Mouse (Mus musculus): ENCODE results near the gene Shpk. TPM values are rescaled to one million over a fixed set of nuclear protein-coding genes. Genes with fewer than 3 reads are reported as not detected.

Gene Shpk
- polyA plus RNA-seq, 1 experiment = 0.93 TPM

- no peak for TF ChIP-seq EP300 (IDR thresholded peaks at IDR 0.05; ENCODE audit: insufficient read depth, low read depth, low read length)
- no peak for TF ChIP-seq CTCF (IDR thresholded peaks at IDR 0.05; ENCODE audit: low read depth, low read length)
- no peak for TF ChIP-seq POLR2A (IDR thresholded peaks at IDR 0.05; ENCODE audit: insufficient read depth, low read length)
- Histone ChIP-seq H3K4me3 (ENCODE audit: low read depth, low read length) (no peak overlapping the region), H3K27me3 (ENCODE audit: control insufficient read depth, insufficient read depth, low read length, poor library complexity, severe bottlenecking) (no peaks in the 10 kb centered on the region), H3K27ac (ENCODE audit: insufficient read depth, low read length) (no peak overlapping the region), H3K9me3 (replicated peaks; ENCODE audit: control insufficient read depth, insufficient read depth, low read length, poor library complexity, severe bottlenecking) (no peaks in the 10 kb centered on the region), H3K9ac (ENCODE audit: low read depth, poor library complexity, severe bottlenecking) (no peak overlapping the region), H3K4me1 (ENCODE audit: control insufficient read depth, insufficient read depth, low read length) (no peaks in the 10 kb centered on the region), H3K36me3 (ENCODE audit: control insufficient read depth, insufficient read depth, low read length, poor library complexity, severe bottlenecking) (no peaks in the 10 kb centered on the region)
Measured at GRCm38 (mm10) chr11:73201597-73201996, 2.3 kb downstream of the Shpk start.

GRCm38 (mm10) chr11:73203895-73204294 is 4.6 kb downstream of the Shpk start:
- H3K27ac ChIP-seq (ENCODE audit: insufficient read depth, low read length) = no peak overlapping the region
- H3K9ac ChIP-seq (ENCODE audit: low read depth, poor library complexity, severe bottlenecking) = no peak overlapping the region
- H3K4me3 ChIP-seq (ENCODE audit: low read depth, low read length) = no peak overlapping the region
- H3K36me3 ChIP-seq (ENCODE audit: control insufficient read depth, insufficient read depth, low read length, poor library complexity, severe bottlenecking) = no peaks in the 10 kb centered on the region
- no peaks in the 10 kb centered on the region for H3K4me1 ChIP-seq (ENCODE audit: control insufficient read depth, insufficient read depth, low read length)
- no peaks in the 10 kb centered on the region for H3K9me3 ChIP-seq (replicated peaks; ENCODE audit: control insufficient read depth, insufficient read depth, low read length, poor library complexity, severe bottlenecking)
- no peaks in the 10 kb centered on the region for H3K27me3 ChIP-seq (ENCODE audit: control insufficient read depth, insufficient read depth, low read length, poor library complexity, severe bottlenecking)
- TF ChIP-seq POLR2A (IDR thresholded peaks at IDR 0.05; ENCODE audit: insufficient read depth, low read length) (no peak), CTCF (IDR thresholded peaks at IDR 0.05; ENCODE audit: low read depth, low read length) (no peak), EP300 (IDR thresholded peaks at IDR 0.05; ENCODE audit: insufficient read depth, low read depth, low read length) (no peak)

GRCm38 (mm10) chr11:73205194-73205593 is 5.9 kb downstream of the Shpk start:
- no peak overlapping the region for H3K27ac ChIP-seq (ENCODE audit: insufficient read depth, low read length)
- H3K4me3 ChIP-seq (ENCODE audit: low read depth, low read length) = no peak overlapping the region
- H3K9ac ChIP-seq (ENCODE audit: low read depth, poor library complexity, severe bottlenecking) = no peak overlapping the region
- H3K27me3 ChIP-seq (ENCODE audit: control insufficient read depth, insufficient read depth, low read length, poor library complexity, severe bottlenecking) = no peaks in the 10 kb centered on the region
- TF ChIP-seq CTCF (IDR thresholded peaks at IDR 0.05; ENCODE audit: low read depth, low read length) (no peak), EP300 (IDR thresholded peaks at IDR 0.05; ENCODE audit: insufficient read depth, low read depth, low read length) (no peak), POLR2A (IDR thresholded peaks at IDR 0.05; ENCODE audit: insufficient read depth, low read length) (no peak)
- no peaks in the 10 kb centered on the region for H3K9me3 ChIP-seq (replicated peaks; ENCODE audit: control insufficient read depth, insufficient read depth, low read length, poor library complexity, severe bottlenecking)
- H3K4me1 ChIP-seq (ENCODE audit: control insufficient read depth, insufficient read depth, low read length) = no peaks in the 10 kb centered on the region
- no peaks in the 10 kb centered on the region for H3K36me3 ChIP-seq (ENCODE audit: control insufficient read depth, insufficient read depth, low read length, poor library complexity, severe bottlenecking)

GRCm38 (mm10) chr11:73207621-73208020 is 8.4 kb downstream of the Shpk start:
- Histone ChIP-seq H3K27me3 (ENCODE audit: control insufficient read depth, insufficient read depth, low read length, poor library complexity, severe bottlenecking) (no peaks in the 10 kb centered on the region), H3K27ac (ENCODE audit: insufficient read depth, low read length) (no peak overlapping the region), H3K9ac (ENCODE audit: low read depth, poor library complexity, severe bottlenecking) (no peak overlapping the region), H3K4me1 (ENCODE audit: control insufficient read depth, insufficient read depth, low read length) (no peaks in the 10 kb centered on the region), H3K36me3 (ENCODE audit: control insufficient read depth, insufficient read depth, low read length, poor library complexity, severe bottlenecking) (no peaks in the 10 kb centered on the region), H3K4me3 (ENCODE audit: low read depth, low read length) (no peak overlapping the region), H3K9me3 (replicated peaks; ENCODE audit: control insufficient read depth, insufficient read depth, low read length, poor library complexity, severe bottlenecking) (no peaks in the 10 kb centered on the region)
- TF ChIP-seq EP300 (IDR thresholded peaks at IDR 0.05; ENCODE audit: insufficient read depth, low read depth, low read length) (no peak), POLR2A (IDR thresholded peaks at IDR 0.05; ENCODE audit: insufficient read depth, low read length) (no peak), CTCF (IDR thresholded peaks at IDR 0.05; ENCODE audit: low read depth, low read length) (no peak)

DNA sequence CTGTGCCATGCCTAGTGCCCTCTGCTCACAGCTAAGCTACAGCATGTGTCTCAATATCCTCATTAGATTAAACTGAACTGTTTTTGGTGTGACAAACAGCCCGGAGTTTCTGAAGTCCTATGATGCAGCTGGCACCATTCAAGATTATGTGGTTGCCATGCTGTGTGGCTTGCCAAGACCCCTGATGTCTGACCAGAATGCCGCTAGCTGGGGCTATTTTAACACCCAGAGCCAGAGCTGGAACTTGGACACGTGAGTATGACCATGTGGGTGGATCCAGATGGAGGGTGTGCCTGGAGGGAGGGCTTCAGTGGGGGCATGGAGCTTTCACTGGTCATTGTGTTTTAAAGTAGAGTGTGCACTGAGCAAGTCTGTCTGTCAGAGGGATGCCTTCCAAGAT is 14.7 kb downstream of the Shpk start:
- TF ChIP-seq CTCF (IDR thresholded peaks at IDR 0.05; ENCODE audit: low read depth, low read length) (no peak), POLR2A (IDR thresholded peaks at IDR 0.05; ENCODE audit: insufficient read depth, low read length) (no peak), EP300 (IDR thresholded peaks at IDR 0.05; ENCODE audit: insufficient read depth, low read depth, low read length) (no peak)
- Histone ChIP-seq H3K4me3 (ENCODE audit: low read depth, low read length) (no peak overlapping the region), H3K9me3 (replicated peaks; ENCODE audit: control insufficient read depth, insufficient read depth, low read length, poor library complexity, severe bottlenecking) (no peaks in the 10 kb centered on the region), H3K9ac (ENCODE audit: low read depth, poor library complexity, severe bottlenecking) (no peak overlapping the region), H3K27ac (ENCODE audit: insufficient read depth, low read length) (no peak overlapping the region), H3K4me1 (ENCODE audit: control insufficient read depth, insufficient read depth, low read length) (no peaks in the 10 kb centered on the region), H3K36me3 (ENCODE audit: control insufficient read depth, insufficient read depth, low read length, poor library complexity, severe bottlenecking) (no peaks in the 10 kb centered on the region), H3K27me3 (ENCODE audit: control insufficient read depth, insufficient read depth, low read length, poor library complexity, severe bottlenecking) (no peaks in the 10 kb centered on the region)

GRCm38 (mm10) chr11:73219671-73220070 is 20.4 kb downstream of the Shpk start:
- H3K4me1 ChIP-seq (ENCODE audit: control insufficient read depth, insufficient read depth, low read length) = no peaks in the 10 kb centered on the region
- no peak overlapping the region for H3K9ac ChIP-seq (ENCODE audit: low read depth, poor library complexity, severe bottlenecking)
- H3K27me3 ChIP-seq (ENCODE audit: control insufficient read depth, insufficient read depth, low read length, poor library complexity, severe bottlenecking) = no peaks in the 10 kb centered on the region
- no peaks in the 10 kb centered on the region for H3K9me3 ChIP-seq (replicated peaks; ENCODE audit: control insufficient read depth, insufficient read depth, low read length, poor library complexity, severe bottlenecking)
- H3K4me3 ChIP-seq (ENCODE audit: low read depth, low read length) = no peak overlapping the region
- no peak overlapping the region for H3K27ac ChIP-seq (ENCODE audit: insufficient read depth, low read length)
- TF ChIP-seq CTCF (IDR thresholded peaks at IDR 0.05; ENCODE audit: low read depth, low read length) (peak; percentile 14), EP300 (IDR thresholded peaks at IDR 0.05; ENCODE audit: insufficient read depth, low read depth, low read length) (no peak), POLR2A (IDR thresholded peaks at IDR 0.05; ENCODE audit: insufficient read depth, low read length) (no peak)
- H3K36me3 ChIP-seq (ENCODE audit: control insufficient read depth, insufficient read depth, low read length, poor library complexity, severe bottlenecking) = no peaks in the 10 kb centered on the region
